Comparison of ENCODE assay signal across 20 mouse cellular contexts in the genomic region with DNA sequence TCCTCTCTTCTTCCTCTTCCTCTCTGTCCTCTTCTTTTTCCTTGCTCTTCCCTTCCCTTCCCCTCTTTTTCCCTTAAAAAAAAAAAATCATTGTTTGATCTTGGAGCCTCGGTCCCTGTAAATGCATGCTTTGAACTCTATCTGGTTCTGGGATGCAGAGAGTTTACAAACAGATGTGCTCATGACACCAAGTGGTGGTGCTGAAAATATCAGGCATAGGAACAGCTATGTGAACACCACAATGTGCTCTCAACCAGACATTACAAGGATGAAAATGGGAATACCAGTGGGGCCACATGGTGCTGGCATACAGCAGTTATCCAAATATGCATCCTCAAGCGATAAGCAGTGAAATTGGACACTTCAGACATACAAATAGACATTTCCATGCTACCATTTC. TPM values are rescaled to one million over a fixed set of nuclear protein-coding genes. Genes with fewer than 3 reads are reported as not detected.
DNase-seq lines count a peak whose midpoint lies in the region; ATAC-seq and TF ChIP-seq lines count a peak whose summit lies in the region.
"Had no signal": no experiment of that assay in that cellular context is flagged by ENCODE, and none has a peak within 500 bp of the region (broad histone marks: within the 10 kb centered on the region; RNA-seq: fewer than 3 reads in every experiment).

No protein-coding gene starts in this region.

- TF ChIP-seq CTCF in hindbrain, postnatal 0 days (IDR thresholded peaks at IDR 0.05; ENCODE audit: low read depth), result peak; percentile 45
- TF ChIP-seq CTCF in Patski (IDR thresholded peaks at IDR 0.05), result no peak
- 0 out of 2 replicates have a peak, but pooled peaks have one; percentile 11 for TF ChIP-seq CTCF in stomach, postnatal 0 days (IDR thresholded peaks at IDR 0.05; ENCODE audit: low read depth)

- no peaks in the 10 kb centered on the region for H3K9me3 ChIP-seq in hindbrain, postnatal 0 days (ENCODE audit: low read length)
- no peaks in the 10 kb centered on the region for H3K9me3 ChIP-seq in hindbrain, embryonic 12.5 days (replicated peaks)
- H3K9me3 ChIP-seq in midbrain, embryonic 15.5 days, result no peaks in the 10 kb centered on the region
- no peaks in the 10 kb centered on the region for H3K9me3 ChIP-seq in midbrain, embryonic 11.5 days (ENCODE audit: control insufficient read depth, low read length)
- H3K9me3 ChIP-seq in stomach, postnatal 0 days (ENCODE audit: control insufficient read depth, low read length), result no peaks in the 10 kb centered on the region
- H3K9me3 ChIP-seq: liver, embryonic 12.5 days; neural tube, embryonic 12.5 days had no signal

- no peak for TF ChIP-seq EP300 in stomach, postnatal 0 days (optimal IDR thresholded peaks at IDR 0.05)

- peak; percentile 37 for DNase-seq in hindbrain, postnatal 0 days (ENCODE audit: low spot score)
- DNase-seq in midbrain, embryonic 11.5 days (ENCODE audit: low spot score, missing footprints), result no peak
- no peak for DNase-seq in Patski (ENCODE audit: low read depth, low spot score)
- no peak for DNase-seq in stomach, postnatal 0 days (ENCODE audit: low spot score)
- DNase-seq in cerebellum, postnatal 4 days (ENCODE audit: low spot score in 2 of 2), result no peak
- DNase-seq: adrenal gland, adult 8-10 months; cerebellum, adult 11 months; cerebellum, postnatal 14 days; embryo, embryonic 11 days; heart, adult 18-20 months; left cerebral cortex, postnatal 4 days; lung, adult 2 months; right cerebral cortex, adult 18-20 months; thymus, postnatal 36 days had no signal

- no peaks in the 10 kb centered on the region for H3K36me3 ChIP-seq in hindbrain, postnatal 0 days (ENCODE audit: insufficient read depth, low read length)
- no peaks in the 10 kb centered on the region for H3K36me3 ChIP-seq in hindbrain, embryonic 12.5 days
- no peaks in the 10 kb centered on the region for H3K36me3 ChIP-seq in midbrain, embryonic 15.5 days (replicated peaks)
- no peaks in the 10 kb centered on the region for H3K36me3 ChIP-seq in midbrain, embryonic 11.5 days (ENCODE audit: control insufficient read depth, insufficient read depth, low read length)
- H3K36me3 ChIP-seq in stomach, postnatal 0 days (ENCODE audit: control insufficient read depth, insufficient read depth, low read length), result no peaks in the 10 kb centered on the region
- H3K36me3 ChIP-seq: liver, embryonic 12.5 days; neural tube, embryonic 12.5 days had no signal

- H3K27me3 ChIP-seq in hindbrain, postnatal 0 days (ENCODE audit: insufficient read depth, low read length), result no peaks in the 10 kb centered on the region
- no peaks in the 10 kb centered on the region for H3K27me3 ChIP-seq in hindbrain, embryonic 12.5 days
- H3K27me3 ChIP-seq in midbrain, embryonic 15.5 days (replicated peaks), result no peaks in the 10 kb centered on the region
- H3K27me3 ChIP-seq in midbrain, embryonic 11.5 days (ENCODE audit: control insufficient read depth, insufficient read depth, low read length), result no peaks in the 10 kb centered on the region
- no peaks in the 10 kb centered on the region for H3K27me3 ChIP-seq in Patski
- H3K27me3 ChIP-seq in stomach, postnatal 0 days (ENCODE audit: control insufficient read depth, insufficient read depth, low read length), result no peaks in the 10 kb centered on the region
- H3K27me3 ChIP-seq: liver, embryonic 12.5 days; megakaryocyte, embryonic 14.5 days; neural tube, embryonic 12.5 days had no signal

- CTCF ChIA-PET in Patski (lab: Charles Lee), result no interaction called here

- no peak for ATAC-seq in hindbrain, postnatal 0 days
- ATAC-seq in hindbrain, embryonic 12.5 days (ENCODE audit: low FRiP score), result no peak
- 0 out of 2 replicates have a peak, but pooled peaks have one; percentile 53 for ATAC-seq in midbrain, embryonic 15.5 days (replicated peaks)
- ATAC-seq in midbrain, embryonic 11.5 days (ENCODE audit: low FRiP score), result no peak
- peak; percentile 51 for ATAC-seq in Patski
- no peak for ATAC-seq in stomach, postnatal 0 days (ENCODE audit: low FRiP score, low TSS enrichment)
- ATAC-seq: forebrain, embryonic 16.5 days; liver, embryonic 12.5 days had no signal

- POLR2A ChIA-PET in Patski (lab: Charles Lee), result no interaction called here

- H3K9ac ChIP-seq in hindbrain, postnatal 0 days (replicated peaks; ENCODE audit: low read length), result no peak overlapping the region
- no peak overlapping the region for H3K9ac ChIP-seq in hindbrain, embryonic 12.5 days
- H3K9ac ChIP-seq in midbrain, embryonic 15.5 days, result no peak overlapping the region
- no peak overlapping the region for H3K9ac ChIP-seq in midbrain, embryonic 11.5 days (ENCODE audit: low read length)
- H3K9ac ChIP-seq in stomach, postnatal 0 days (ENCODE audit: low read length), result no peak overlapping the region
- H3K9ac ChIP-seq: liver, embryonic 12.5 days; neural tube, embryonic 12.5 days had no signal

- 67% methylated on average over 2 of the region's 2 CpGs for WGBS in hindbrain, postnatal 0 days
- 82% methylated on average over 2 of the region's 2 CpGs for WGBS in hindbrain, embryonic 12.5 days
- 70% methylated on average over 2 of the region's 2 CpGs for WGBS in midbrain, embryonic 15.5 days
- WGBS in midbrain, embryonic 11.5 days, result 76% methylated on average over 2 of the region's 2 CpGs
- 63% methylated on average over 2 of the region's 2 CpGs for WGBS in stomach, postnatal 0 days

- H3K4me1 ChIP-seq in hindbrain, postnatal 0 days (ENCODE audit: insufficient read depth, low read length), result no peaks in the 10 kb centered on the region
- no peaks in the 10 kb centered on the region for H3K4me1 ChIP-seq in hindbrain, embryonic 12.5 days
- H3K4me1 ChIP-seq in midbrain, embryonic 15.5 days, result no peaks in the 10 kb centered on the region
- H3K4me1 ChIP-seq in midbrain, embryonic 11.5 days (ENCODE audit: control insufficient read depth, insufficient read depth, low read length), result no peaks in the 10 kb centered on the region
- H3K4me1 ChIP-seq in stomach, postnatal 0 days (replicated peaks; ENCODE audit: control insufficient read depth, insufficient read depth), result no peaks in the 10 kb centered on the region
- H3K4me1 ChIP-seq: liver, embryonic 12.5 days; megakaryocyte, embryonic 14.5 days; neural tube, embryonic 12.5 days had no signal

- no peak overlapping the region for H3K27ac ChIP-seq in hindbrain, postnatal 0 days
- no peak overlapping the region for H3K27ac ChIP-seq in hindbrain, embryonic 12.5 days
- H3K27ac ChIP-seq in midbrain, embryonic 15.5 days, result no peak overlapping the region
- H3K27ac ChIP-seq in midbrain, embryonic 11.5 days (ENCODE audit: low read depth, low read length), result no peak overlapping the region
- H3K27ac ChIP-seq in stomach, postnatal 0 days (replicated peaks), result no peak overlapping the region
- H3K27ac ChIP-seq: liver, embryonic 12.5 days; neural tube, embryonic 12.5 days had no signal

- H3K4me2 ChIP-seq in hindbrain, postnatal 0 days (ENCODE audit: low read depth, low read length), result no peak overlapping the region
- no peak overlapping the region for H3K4me2 ChIP-seq in hindbrain, embryonic 12.5 days (replicated peaks)
- no peak overlapping the region for H3K4me2 ChIP-seq in midbrain, embryonic 15.5 days
- H3K4me2 ChIP-seq in midbrain, embryonic 11.5 days, result no peak overlapping the region
- H3K4me2 ChIP-seq in stomach, postnatal 0 days (replicated peaks; ENCODE audit: low read depth), result no peak overlapping the region
- H3K4me2 ChIP-seq: liver, embryonic 12.5 days; neural tube, embryonic 12.5 days had no signal

- in situ Hi-C loops in Patski (cut with MboI; ENCODE audit: low pct_unique_long_range_greater_than_20kb), result no loop called here

- H3K4me3 ChIP-seq in hindbrain, postnatal 0 days (ENCODE audit: low read length), result no peak overlapping the region
- no peak overlapping the region for H3K4me3 ChIP-seq in hindbrain, embryonic 12.5 days
- H3K4me3 ChIP-seq in midbrain, embryonic 15.5 days, result no peak overlapping the region
- no peak overlapping the region for H3K4me3 ChIP-seq in midbrain, embryonic 11.5 days (ENCODE audit: low read depth, low read length)
- no peak overlapping the region for H3K4me3 ChIP-seq in stomach, postnatal 0 days (ENCODE audit: low read depth, low read length)
- H3K4me3 ChIP-seq: liver, embryonic 12.5 days; megakaryocyte, embryonic 14.5 days; neural tube, embryonic 12.5 days had no signal

RNA-seq across cellular contexts. Expression of gene Kdm4c, which starts 18.1 kb away (rescaled TPM):
- 13.8 and 14.8 TPM in 2 replicates for total RNA-seq in hindbrain, postnatal 0 days (2014; rRNA removed)
- polyA plus RNA-seq in hindbrain, postnatal 0 days (2015; fragmentation: Nextera tagmentation; extraction: Ambion mirVana), result 8.2 and 9.5 TPM in 2 replicates
- 16.5 and 19.0 TPM in 2 replicates for polyA plus RNA-seq in hindbrain, embryonic 12.5 days (2016; fragmentation: Nextera tagmentation; extraction: Ambion mirVana)
- 16.9 and 17.6 TPM in 2 replicates for polyA plus RNA-seq in midbrain, embryonic 15.5 days (2015; fragmentation: Nextera tagmentation; extraction: Ambion mirVana)
- 13.9 and 15.8 TPM in 2 replicates for polyA plus RNA-seq in midbrain, embryonic 11.5 days (2014; fragmentation: Nextera tagmentation; extraction: Ambion mirVana)
- 18.0 TPM for polyA plus RNA-seq in Patski (2021)
- polyA plus RNA-seq in stomach, postnatal 0 days (2015; fragmentation: Nextera tagmentation; extraction: Ambion mirVana), result 6.2 and 6.3 TPM in 2 replicates

Comparison
In these comparisons a context has a peak if more than half of its experiments do, and no peak if none do; other contexts are left out.
1. ATAC-seq: peak in midbrain, embryonic 15.5 days (single experiment) and Patski (single experiment); none in hindbrain, postnatal 0 days (single experiment), hindbrain, embryonic 12.5 days (single experiment), midbrain, embryonic 11.5 days (single experiment) and stomach, postnatal 0 days (single experiment).